Mouse (Mus musculus) heart, postnatal 36 days (tissue): ENCODE data around the gene Slc7a6. TPM values are rescaled to one million over a fixed set of nuclear protein-coding genes. Genes with fewer than 3 reads are reported as not detected.
"Not testable (repeated sequence)": the region's sequence is repeated elsewhere in the genome, so short reads cannot be mapped to it uniquely, and the experiment has no call there.

Experiments used
- DNase-seq, 2 experiments: peaks; one replicate each; pipeline ENCODE4 v3.0.0; 2021 to 2022
- intact Hi-C: fragments of 180-260 bp; cut with DNase I; formaldehyde crosslinking; loops from one replicate; pipeline ENCODE4 v1.15.1; 2025
- total RNA-seq, 2 experiments: library from RNA; stranded (reverse); gene quantifications; 2 replicates each; pipeline ENCODE4 v1.2.3; 2021

Slc7a6 gene
- total RNA-seq, 2 experiments from 2014 or later, result 11.4 to 12.3 TPM

GRCm38 (mm10) chr8:106177594-106177993, 8.9 kb downstream of the Slc7a6 start:
- intact Hi-C loops, result no loop called here
- no peak for DNase-seq

- intact Hi-C loops, result no loop called here
- no peak for DNase-seq
Observed at GRCm38 (mm10) chr8:106178428-106178827, 9.8 kb downstream of the Slc7a6 start.

GRCm38 (mm10) chr8:106185628-106186270, 17.1 kb downstream of the Slc7a6 start:
- peak; percentile 46 to 57 for DNase-seq
- intact Hi-C loops, result no loop called here

GRCm38 (mm10) chr8:106186394-106186793, 17.7 kb downstream of the Slc7a6 start:
- intact Hi-C loops, result no loop called here
- no peak for DNase-seq

- intact Hi-C loops, result no loop called here
- DNase-seq, result no peak
Observed at GRCm38 (mm10) chr8:106189162-106189561, 20.5 kb downstream of the Slc7a6 start.

GRCm38 (mm10) chr8:106191639-106192038, 23.0 kb downstream of the Slc7a6 start:
- intact Hi-C loops, result no loop called here
- no peak for DNase-seq

- no peak for DNase-seq
- intact Hi-C loops, result no loop called here
Observed at GRCm38 (mm10) chr8:106193162-106193561, 24.5 kb downstream of the Slc7a6 start.

- intact Hi-C loops, result no loop called here
- DNase-seq, result no peak
Observed at GRCm38 (mm10) chr8:106194062-106194461, 25.4 kb downstream of the Slc7a6 start.

GRCm38 (mm10) chr8:106198741-106199140, 30.1 kb downstream of the Slc7a6 start:
- DNase-seq, result peak; percentile 27 to 29

GRCm38 (mm10) chr8:106199596-106199995, 30.9 kb downstream of the Slc7a6 start:
- DNase-seq, intact Hi-C loops: not testable (repeated sequence)

More at GRCm38 (mm10) chr8:106198741-106199140, 30.1 kb downstream of the Slc7a6 start:
- intact Hi-C loops, result loop anchor here (1.0 kb wide), 1 partner anchor 58 kb away; no protein-coding TSS in a partner anchor

- DNase-seq, result no peak
- intact Hi-C loops, result loop anchor here (2.0 to 5.0 kb wide), 3 partner anchors 41 to 192 kb away; partner anchors contain the start of gene Slc7a6
Observed at GRCm38 (mm10) chr8:106210035-106210731, 41.5 kb downstream of the Slc7a6 start.

- DNase-seq, result peak; percentile 95 to 96
- intact Hi-C loops, result loop anchor here (2.0 to 5.0 kb wide), 3 partner anchors 42 to 191 kb away; partner anchors contain the start of gene Slc7a6
Observed at GRCm38 (mm10) chr8:106210821-106211345, 42.2 kb downstream of the Slc7a6 start, which contains the start of the genes Slc7a6os and Prmt7. Gene Slc7a6os, minus strand, starts transcription at chr8:106210935. Gene Prmt7, plus strand, starts transcription at chr8:106210936.

- intact Hi-C loops, result loop anchor here (2.0 to 5.0 kb wide), 3 partner anchors 43 to 191 kb away; partner anchors contain the start of gene Slc7a6
Observed at GRCm38 (mm10) chr8:106211421-106211820, 42.8 kb downstream of the Slc7a6 start.

GRCm38 (mm10) chr8:106213959-106214358, 45.3 kb downstream of the Slc7a6 start:
- intact Hi-C loops, result loop anchor here (5.0 kb wide), 2 partner anchors 72 to 188 kb away; no protein-coding TSS in a partner anchor
- DNase-seq, result no peak

More at GRCm38 (mm10) chr8:106211421-106211820, 42.8 kb downstream of the Slc7a6 start:
- DNase-seq, result no peak

GRCm38 (mm10) chr8:106219620-106220019, 51.0 kb downstream of the Slc7a6 start:
- no peak for DNase-seq
- intact Hi-C loops, result no loop called here

GRCm38 (mm10) chr8:106226589-106226988, 57.9 kb downstream of the Slc7a6 start:
- intact Hi-C loops, result loop anchor here (1.0 kb wide), 2 partner anchors 61 to 86 kb away; no protein-coding TSS in a partner anchor
- DNase-seq, result peak; percentile 53 to 70

- DNase-seq, result no peak
- intact Hi-C loops, result no loop called here
Observed at GRCm38 (mm10) chr8:106231536-106231935, 62.9 kb downstream of the Slc7a6 start.

GRCm38 (mm10) chr8:106232751-106233150, 64.1 kb downstream of the Slc7a6 start:
- no peak for DNase-seq
- intact Hi-C loops, result no loop called here

GRCm38 (mm10) chr8:106234567-106235261, 66.1 kb downstream of the Slc7a6 start:
- no peak for DNase-seq
- intact Hi-C loops, result no loop called here

GRCm38 (mm10) chr8:106237106-106237505, 68.4 kb downstream of the Slc7a6 start:
- intact Hi-C loops, result no loop called here
- no peak for DNase-seq
